Mouse (Mus musculus) liver, postnatal 0 days (tissue): Measurements from ENCODE around the gene Chd9.

Source experiments
- CTCF ChIP-seq: sonication (generic); IDR thresholded peaks from 2 replicates; pipeline ENCODE4 v1.5.1; 2016; ENCODE audit warnings: antibody characterized with exemption, low read depth
- EP300 ChIP-seq: IDR thresholded peaks from 2 replicates; pipeline ENCODE4 v1.6.1; 2016; ENCODE audit warnings: antibody characterized with exemption, low read depth, mild to moderate bottlenecking

- TF ChIP-seq CTCF: no peak
- no peak for TF ChIP-seq EP300
Observed at GRCm38 (mm10) chr8:91056848-91057247, 228.7 kb downstream of the Chd9 start.
